Mouse (Mus musculus): ENCODE data around the gene Acbd4. TPM values are rescaled to one million over a fixed set of nuclear protein-coding genes. Genes with fewer than 3 reads are reported as not detected.

Gene Acbd4
- total RNA-seq, 1 experiment: 14.0 TPM

DNA sequence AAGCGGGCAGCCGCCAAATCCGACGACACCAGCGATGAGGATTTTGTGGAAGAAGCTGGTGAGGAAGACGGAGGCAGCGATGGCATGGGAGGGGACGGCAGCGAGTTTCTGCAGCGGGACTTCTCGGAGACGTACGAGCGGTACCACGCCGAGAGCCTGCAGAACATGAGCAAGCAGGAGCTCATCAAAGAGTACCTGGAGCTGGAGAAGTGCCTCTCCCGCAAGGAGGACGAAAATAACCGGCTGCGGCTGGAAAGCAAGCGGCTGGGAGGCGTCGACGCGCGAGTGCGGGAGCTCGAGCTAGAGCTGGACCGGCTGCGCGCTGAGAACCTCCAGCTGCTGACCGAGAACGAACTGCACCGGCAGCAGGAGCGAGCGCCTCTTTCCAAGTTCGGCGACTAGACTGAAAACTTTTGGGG, 16.1 kb downstream of the Acbd4 start:
- Histone ChIP-seq H3K27ac (ENCODE audit: insufficient read depth, low read depth, low read length, poor library complexity, severe bottlenecking) (no peak overlapping the region), H3K36me3 (ENCODE audit: control insufficient read depth, insufficient read depth, low read length, poor library complexity, severe bottlenecking) (peaks cover 4% of the 10 kb centered on the region), H3K4me1 (ENCODE audit: control insufficient read depth in 2 of 2, insufficient read depth in 2 of 2, low read length in 2 of 2, poor library complexity in 1 of 2) (peaks cover 2 to 4% of the 10 kb centered on the region in 2 experiments; a peak in 2 of 4 replicates), H3K9me3 (ENCODE audit: control insufficient read depth, insufficient read depth, low read depth, low read length) (no peaks in the 10 kb centered on the region), H3K4me3 (ENCODE audit: insufficient read depth in 1 of 2, low read depth in 1 of 2, low read length in 2 of 2, poor library complexity in 1 of 2, severe bottlenecking in 1 of 2) (peak overlapping the region; percentile 73 to 95), H3K9ac (ENCODE audit: insufficient read depth, low read depth, low read length, poor library complexity, severe bottlenecking) (peak overlapping the region; percentile 80)
- DNase-seq (ENCODE audit: low read depth, low spot score): no peak
- TF ChIP-seq CHD2 (IDR thresholded peaks at IDR 0.05; ENCODE audit: low read depth, low read length) (no peak), ZC3H11A (IDR thresholded peaks at IDR 0.05; ENCODE audit: borderline replicate concordance, low read depth, low read length) (no peak), HCFC1 (IDR thresholded peaks at IDR 0.05; ENCODE audit: borderline replicate concordance, insufficient read depth, low read length) (no peak), MAFK (IDR thresholded peaks at IDR 0.05; ENCODE audit: insufficient read depth, low read depth, low read length) (no peak), ZNF384 (IDR thresholded peaks at IDR 0.05; ENCODE audit: low read depth, low read length) (no peak)
- in situ Hi-C loops (cut with MboI; ENCODE audit: low sequenced_read_pairs in 2 of 2, unreplicated experiment in 2 of 2): no loop called here

DNA sequence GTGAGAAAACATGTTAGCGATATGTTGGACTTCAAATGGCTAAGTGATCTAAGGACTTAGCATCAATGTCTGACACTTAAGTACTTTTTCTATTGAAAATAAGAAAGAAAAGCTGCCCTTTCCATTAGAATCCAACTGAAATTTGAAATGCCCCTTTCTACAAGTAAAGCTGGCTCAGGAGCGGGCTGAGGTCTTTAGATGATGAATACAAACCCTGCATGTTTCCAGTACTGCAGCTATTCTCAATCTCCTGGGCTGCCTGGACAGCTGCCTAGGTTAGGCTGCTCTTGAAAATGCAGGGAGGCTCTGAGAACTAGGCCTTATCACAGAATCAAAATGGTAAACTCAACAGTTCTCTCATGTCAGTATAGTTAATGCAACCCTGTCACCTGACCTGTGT, 17.4 kb downstream of the Acbd4 start:
- Histone ChIP-seq H3K9ac (ENCODE audit: insufficient read depth, low read depth, low read length, poor library complexity, severe bottlenecking) (no peak overlapping the region; the same call in 1 of the 2 replicates), H3K36me3 (ENCODE audit: control insufficient read depth, insufficient read depth, low read length, poor library complexity, severe bottlenecking) (peaks cover 4% of the 10 kb centered on the region), H3K4me3 (ENCODE audit: insufficient read depth in 1 of 2, low read depth in 1 of 2, low read length in 2 of 2, poor library complexity in 1 of 2, severe bottlenecking in 1 of 2) (no peak overlapping the region), H3K27ac (ENCODE audit: insufficient read depth, low read depth, low read length, poor library complexity, severe bottlenecking) (no peak overlapping the region), H3K9me3 (ENCODE audit: control insufficient read depth, insufficient read depth, low read depth, low read length) (no peaks in the 10 kb centered on the region), H3K4me1 (ENCODE audit: control insufficient read depth in 2 of 2, insufficient read depth in 2 of 2, low read length in 2 of 2, poor library complexity in 1 of 2) (peaks cover 0 to 2% of the 10 kb centered on the region in 2 experiments; a peak in 2 of 4 replicates)
- DNase-seq (ENCODE audit: low read depth, low spot score): no peak
- in situ Hi-C loops (cut with MboI; ENCODE audit: low sequenced_read_pairs in 2 of 2, unreplicated experiment in 2 of 2): no loop called here
- TF ChIP-seq CHD2 (IDR thresholded peaks at IDR 0.05; ENCODE audit: low read depth, low read length) (no peak), ZNF384 (IDR thresholded peaks at IDR 0.05; ENCODE audit: low read depth, low read length) (no peak), MAFK (IDR thresholded peaks at IDR 0.05; ENCODE audit: insufficient read depth, low read depth, low read length) (no peak), HCFC1 (IDR thresholded peaks at IDR 0.05; ENCODE audit: borderline replicate concordance, insufficient read depth, low read length) (no peak), ZC3H11A (IDR thresholded peaks at IDR 0.05; ENCODE audit: borderline replicate concordance, low read depth, low read length) (no peak)

- no peaks in the 10 kb centered on the region for H3K9me3 ChIP-seq (ENCODE audit: control insufficient read depth, insufficient read depth, low read depth, low read length)
- H3K36me3 ChIP-seq (ENCODE audit: control insufficient read depth, insufficient read depth, low read length, poor library complexity, severe bottlenecking): peaks cover 4% of the 10 kb centered on the region
- TF ChIP-seq ZC3H11A (IDR thresholded peaks at IDR 0.05; ENCODE audit: borderline replicate concordance, low read depth, low read length) (no peak), CHD2 (IDR thresholded peaks at IDR 0.05; ENCODE audit: low read depth, low read length) (no peak)
- H3K27ac ChIP-seq (ENCODE audit: insufficient read depth, low read depth, low read length, poor library complexity, severe bottlenecking): no peak overlapping the region
- no peak overlapping the region for H3K4me3 ChIP-seq (ENCODE audit: insufficient read depth in 1 of 2, low read depth in 1 of 2, low read length in 2 of 2, poor library complexity in 1 of 2, severe bottlenecking in 1 of 2)
- DNase-seq (ENCODE audit: low read depth, low spot score): no peak
- in situ Hi-C loops (cut with MboI; ENCODE audit: low sequenced_read_pairs in 2 of 2, unreplicated experiment in 2 of 2): no loop called here
- H3K9ac ChIP-seq (ENCODE audit: insufficient read depth, low read depth, low read length, poor library complexity, severe bottlenecking): no peak overlapping the region
- no peaks in the 10 kb centered on the region; a peak in 1 of 4 replicates for H3K4me1 ChIP-seq (ENCODE audit: control insufficient read depth in 2 of 2, insufficient read depth in 2 of 2, low read length in 2 of 2, poor library complexity in 1 of 2)
Measured at GRCm38 (mm10) chr11:103119609-103120008, 18.1 kb downstream of the Acbd4 start.

- Histone ChIP-seq H3K9me3 (ENCODE audit: control insufficient read depth, insufficient read depth, low read depth, low read length) (no peaks in the 10 kb centered on the region), H3K9ac (ENCODE audit: insufficient read depth, low read depth, low read length, poor library complexity, severe bottlenecking) (no peak overlapping the region), H3K4me1 (ENCODE audit: control insufficient read depth in 2 of 2, insufficient read depth in 2 of 2, low read length in 2 of 2, poor library complexity in 1 of 2) (no peaks in the 10 kb centered on the region; a peak in 1 of 4 replicates), H3K27ac (ENCODE audit: insufficient read depth, low read depth, low read length, poor library complexity, severe bottlenecking) (no peak overlapping the region), H3K36me3 (ENCODE audit: control insufficient read depth, insufficient read depth, low read length, poor library complexity, severe bottlenecking) (peaks cover 4% of the 10 kb centered on the region), H3K4me3 (ENCODE audit: insufficient read depth in 1 of 2, low read depth in 1 of 2, low read length in 2 of 2, poor library complexity in 1 of 2, severe bottlenecking in 1 of 2) (no peak overlapping the region)
- TF ChIP-seq MAFK (IDR thresholded peaks at IDR 0.05; ENCODE audit: insufficient read depth, low read depth, low read length) (no peak), ZC3H11A (IDR thresholded peaks at IDR 0.05; ENCODE audit: borderline replicate concordance, low read depth, low read length) (no peak), ZNF384 (IDR thresholded peaks at IDR 0.05; ENCODE audit: low read depth, low read length) (no peak), HCFC1 (IDR thresholded peaks at IDR 0.05; ENCODE audit: borderline replicate concordance, insufficient read depth, low read length) (no peak), CHD2 (IDR thresholded peaks at IDR 0.05; ENCODE audit: low read depth, low read length) (no peak)
- no peak for DNase-seq (ENCODE audit: low read depth, low spot score)
- in situ Hi-C loops (cut with MboI; ENCODE audit: low sequenced_read_pairs in 2 of 2, unreplicated experiment in 2 of 2): no loop called here
Measured at GRCm38 (mm10) chr11:103120315-103120714, 18.8 kb downstream of the Acbd4 start.
